Mouse (Mus musculus) lung, postnatal 0 days (tissue): ENCODE measurements at regions not wholly inside any gene's neighbourhood (a gene's known extent, or its start where the extent isn't known, plus 50 kb on each side); places are given as distances from the start of the nearest gene placed in this dataset.

Experiments used
- CTCF ChIP-seq: IDR thresholded peaks from 2 replicates; pipeline ENCODE4 v1.5.1; 2016; ENCODE audit warnings: antibody characterized with exemption, mild to moderate bottlenecking
- EP300 ChIP-seq: IDR thresholded peaks from 2 replicates; pipeline ENCODE4 v1.6.1; 2016; ENCODE audit warnings: antibody characterized with exemption, mild to moderate bottlenecking, control low read depth

GRCm38 (mm10) chr16:25061631-25062030 lies 225.0 kb upstream of the Tprg start:
- TF ChIP-seq EP300 (peak; percentile 56), CTCF (no peak)
